Mouse (Mus musculus): ENCODE measurements at regions not wholly inside any gene's neighbourhood (a gene's known extent, or its start where the extent isn't known, plus 50 kb on each side); places are given as distances from the start of the nearest gene placed in this dataset.
A peak's percentile ranks its signal among the peaks of the same experiment; 100 is the strongest.

DNA sequence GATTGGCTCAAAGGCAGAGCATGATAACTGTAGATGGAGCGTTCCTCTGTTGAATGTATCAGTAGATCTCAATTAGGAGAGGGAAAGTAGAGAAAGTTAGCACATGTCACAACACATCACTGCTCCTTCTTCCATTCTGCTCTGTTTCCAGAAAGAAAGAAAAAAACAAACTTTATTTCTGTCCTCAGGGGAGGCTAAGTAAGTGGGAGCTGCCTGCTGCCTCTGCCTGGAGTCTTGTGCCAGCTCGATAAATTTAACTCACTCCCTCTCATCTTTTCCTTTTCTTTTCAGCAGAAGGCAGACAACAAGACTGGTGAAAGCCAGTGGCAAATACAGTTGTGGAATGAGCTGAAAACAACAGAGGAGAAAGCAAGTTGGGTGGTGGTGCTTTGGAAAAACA, 517.5 kb upstream of the Gm21961 start:
- intact Hi-C loops (cut with DNase I): no loop called here
- Histone ChIP-seq H3K79me2 (replicated peaks; ENCODE audit: control insufficient read depth, insufficient read depth, low read length) (no peaks in the 10 kb centered on the region), H3K27me3 (ENCODE audit: control insufficient read depth, insufficient read depth, low read length) (no peaks in the 10 kb centered on the region), H3K27ac (no peak overlapping the region), H3K9ac (ENCODE audit: low read depth, low read length) (no peak overlapping the region), H3K36me3 (ENCODE audit: control insufficient read depth, insufficient read depth, low read length) (no peaks in the 10 kb centered on the region), H3K4me1 (ENCODE audit: control insufficient read depth, insufficient read depth, low read length) (no peaks in the 10 kb centered on the region), H3K4me3 (no peak overlapping the region)
- no peak for DNase-seq
- TF ChIP-seq EP300 (IDR thresholded peaks at IDR 0.05; ENCODE audit: insufficient read depth, low read depth, low read length) (no peak), CTCF (IDR thresholded peaks at IDR 0.05) (no peak), POLR2A (IDR thresholded peaks at IDR 0.05; ENCODE audit: insufficient read depth, low read depth, low read length) (no peak)
- 59% methylated on average over 2 of the region's 2 CpGs for WGBS

DNA sequence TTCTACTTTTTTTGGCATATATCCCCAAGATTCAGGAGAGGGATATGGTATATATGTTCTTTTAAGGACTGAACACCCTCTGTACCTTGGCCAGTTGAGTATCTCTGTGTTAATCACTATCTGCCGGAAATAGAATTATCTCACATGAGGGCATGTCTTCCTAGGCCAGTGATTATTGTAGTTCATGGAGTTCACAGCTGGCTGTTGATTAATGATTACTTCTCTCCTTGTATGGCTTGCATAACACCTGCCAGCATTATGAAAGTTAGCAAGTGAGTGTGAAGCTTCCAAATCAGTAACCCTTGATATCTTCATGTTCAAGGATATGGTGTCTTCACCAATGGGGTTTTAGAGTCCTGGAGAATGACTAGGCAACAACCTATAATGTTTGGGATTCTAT, 488.0 kb upstream of the Gm21961 start:
- H3K9ac ChIP-seq (ENCODE audit: low read depth, low read length): no peak overlapping the region
- DNase-seq: no peak
- no peak for TF ChIP-seq EP300 (IDR thresholded peaks at IDR 0.05; ENCODE audit: insufficient read depth, low read depth, low read length)
- TF ChIP-seq CTCF (IDR thresholded peaks at IDR 0.05): no peak
- no peak for TF ChIP-seq POLR2A (IDR thresholded peaks at IDR 0.05; ENCODE audit: insufficient read depth, low read depth, low read length)
- no peaks in the 10 kb centered on the region for H3K27me3 ChIP-seq (ENCODE audit: control insufficient read depth, insufficient read depth, low read length)
- no peaks in the 10 kb centered on the region for H3K4me1 ChIP-seq (ENCODE audit: control insufficient read depth, insufficient read depth, low read length)
- intact Hi-C loops (cut with DNase I): no loop called here
- no peak overlapping the region for H3K27ac ChIP-seq
- no peaks in the 10 kb centered on the region for H3K79me2 ChIP-seq (replicated peaks; ENCODE audit: control insufficient read depth, insufficient read depth, low read length)
- no peaks in the 10 kb centered on the region for H3K36me3 ChIP-seq (ENCODE audit: control insufficient read depth, insufficient read depth, low read length)
- 61% methylated on average over 1 of the region's 1 CpGs for WGBS
- no peak overlapping the region for H3K4me3 ChIP-seq

GRCm38 (mm10) chr15:65478940-65479339, 464.2 kb upstream of the Gm21961 start:
- Histone ChIP-seq H3K4me1 (ENCODE audit: control insufficient read depth, insufficient read depth, low read length) (no peaks in the 10 kb centered on the region), H3K36me3 (ENCODE audit: control insufficient read depth, insufficient read depth, low read length) (no peaks in the 10 kb centered on the region), H3K4me3 (no peak overlapping the region), H3K27me3 (ENCODE audit: control insufficient read depth, insufficient read depth, low read length) (no peaks in the 10 kb centered on the region), H3K9ac (ENCODE audit: low read depth, low read length) (no peak overlapping the region), H3K79me2 (replicated peaks; ENCODE audit: control insufficient read depth, insufficient read depth, low read length) (no peaks in the 10 kb centered on the region), H3K27ac (no peak overlapping the region)
- DNase-seq: no peak
- intact Hi-C loops (cut with DNase I): no loop called here
- 83% methylated on average over 3 of the region's 3 CpGs for WGBS
- TF ChIP-seq CTCF (IDR thresholded peaks at IDR 0.05) (no peak), POLR2A (IDR thresholded peaks at IDR 0.05; ENCODE audit: insufficient read depth, low read depth, low read length) (no peak), EP300 (IDR thresholded peaks at IDR 0.05; ENCODE audit: insufficient read depth, low read depth, low read length) (no peak)

DNA sequence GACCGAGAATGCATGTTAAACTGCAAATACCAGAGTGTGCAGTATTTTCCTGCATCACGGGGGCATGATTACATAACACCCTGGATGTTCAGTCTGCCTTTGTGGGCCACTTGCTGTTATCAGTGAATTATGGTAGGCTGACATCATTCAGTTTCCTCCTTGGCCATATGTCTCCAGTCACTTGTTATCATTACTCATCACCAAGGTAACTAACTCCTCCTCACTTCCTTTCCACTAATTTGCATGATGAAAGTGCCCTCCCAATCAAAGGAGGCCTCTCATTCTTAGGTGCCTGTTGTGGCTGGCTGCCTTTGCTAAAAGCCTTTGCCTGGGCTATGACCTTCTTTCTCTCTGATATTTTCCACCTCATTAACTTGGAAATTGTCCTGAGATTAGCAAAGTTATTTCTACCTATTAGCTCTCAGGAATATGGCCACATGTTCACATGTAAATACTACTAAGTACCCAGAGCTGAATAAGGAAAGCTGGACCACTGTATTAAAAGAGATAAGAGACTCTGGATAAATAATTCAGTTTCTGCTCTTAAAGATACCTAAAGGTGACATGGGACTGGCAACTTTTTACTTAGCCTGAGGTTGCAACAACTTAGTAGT, 440.6 kb upstream of the Gm21961 start:
- Histone ChIP-seq H3K27me3 (ENCODE audit: control insufficient read depth, insufficient read depth, low read length) (no peaks in the 10 kb centered on the region), H3K4me1 (ENCODE audit: control insufficient read depth, insufficient read depth, low read length) (no peaks in the 10 kb centered on the region), H3K36me3 (ENCODE audit: control insufficient read depth, insufficient read depth, low read length) (no peaks in the 10 kb centered on the region), H3K79me2 (replicated peaks; ENCODE audit: control insufficient read depth, insufficient read depth, low read length) (no peaks in the 10 kb centered on the region), H3K4me3 (no peak overlapping the region), H3K27ac (no peak overlapping the region), H3K9ac (ENCODE audit: low read depth, low read length) (no peak overlapping the region)
- TF ChIP-seq CTCF (IDR thresholded peaks at IDR 0.05) (no peak), EP300 (IDR thresholded peaks at IDR 0.05; ENCODE audit: insufficient read depth, low read depth, low read length) (no peak), POLR2A (IDR thresholded peaks at IDR 0.05; ENCODE audit: insufficient read depth, low read depth, low read length) (no peak)
- WGBS: 20% methylated on average over 2 of the region's 2 CpGs
- intact Hi-C loops (cut with DNase I): no loop called here
- no peak for DNase-seq

- TF ChIP-seq POLR2A (IDR thresholded peaks at IDR 0.05; ENCODE audit: insufficient read depth, low read depth, low read length): no peak
- TF ChIP-seq EP300 (IDR thresholded peaks at IDR 0.05; ENCODE audit: insufficient read depth, low read depth, low read length): no peak
- TF ChIP-seq CTCF (IDR thresholded peaks at IDR 0.05): no peak
- DNase-seq: peak; percentile 14 to 26
Measured at GRCm38 (mm10) chr15:65452258-65453028, 437.7 kb upstream of the Gm21961 start.

DNA sequence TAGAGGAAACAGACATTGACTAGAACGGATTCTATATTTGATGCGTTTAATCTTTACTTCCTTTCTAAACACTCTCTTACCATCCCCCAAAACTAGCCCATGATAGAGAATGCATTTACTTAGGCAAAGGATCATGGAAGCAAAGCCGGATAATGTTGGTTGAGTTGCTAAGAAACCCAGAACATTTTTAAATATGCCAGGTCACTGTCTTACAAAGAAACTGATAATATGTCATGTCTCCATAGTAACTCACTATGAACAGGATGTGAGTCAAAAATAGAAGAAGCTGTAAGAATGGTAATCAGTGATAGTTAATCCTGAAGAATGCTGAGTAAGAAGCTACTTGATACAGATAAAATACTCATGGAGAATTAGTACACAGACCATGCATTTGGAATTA, 405.0 kb upstream of the Gm21961 start:
- TF ChIP-seq CTCF (IDR thresholded peaks at IDR 0.05) (no peak), EP300 (IDR thresholded peaks at IDR 0.05; ENCODE audit: insufficient read depth, low read depth, low read length) (no peak), POLR2A (IDR thresholded peaks at IDR 0.05; ENCODE audit: insufficient read depth, low read depth, low read length) (no peak)
- WGBS: 36% methylated on average over 3 of the region's 3 CpGs
- Histone ChIP-seq H3K4me1 (ENCODE audit: control insufficient read depth, insufficient read depth, low read length) (no peaks in the 10 kb centered on the region), H3K27ac (no peak overlapping the region), H3K79me2 (replicated peaks; ENCODE audit: control insufficient read depth, insufficient read depth, low read length) (no peaks in the 10 kb centered on the region), H3K4me3 (no peak overlapping the region), H3K27me3 (ENCODE audit: control insufficient read depth, insufficient read depth, low read length) (no peaks in the 10 kb centered on the region), H3K36me3 (ENCODE audit: control insufficient read depth, insufficient read depth, low read length) (no peaks in the 10 kb centered on the region), H3K9ac (ENCODE audit: low read depth, low read length) (no peak overlapping the region)
- intact Hi-C loops (cut with DNase I): no loop called here
- DNase-seq: no peak

More at GRCm38 (mm10) chr15:65452258-65453028, 437.7 kb upstream of the Gm21961 start:
- intact Hi-C loops (cut with DNase I): no loop called here
- Histone ChIP-seq H3K79me2 (replicated peaks; ENCODE audit: control insufficient read depth, insufficient read depth, low read length) (no peaks in the 10 kb centered on the region), H3K36me3 (ENCODE audit: control insufficient read depth, insufficient read depth, low read length) (no peaks in the 10 kb centered on the region), H3K9ac (ENCODE audit: low read depth, low read length) (no peak overlapping the region), H3K4me1 (ENCODE audit: control insufficient read depth, insufficient read depth, low read length) (no peaks in the 10 kb centered on the region), H3K27ac (no peak overlapping the region), H3K4me3 (no peak overlapping the region), H3K27me3 (ENCODE audit: control insufficient read depth, insufficient read depth, low read length) (no peaks in the 10 kb centered on the region)
- WGBS: 56% methylated on average over 4 of the region's 4 CpGs

Measured in heart, adult 2 months (tissue).